Mouse (Mus musculus) forebrain, embryonic 11.5 days (tissue): ENCODE measurements around the gene Tle3. TPM values are rescaled to one million over a fixed set of nuclear protein-coding genes. Genes with fewer than 3 reads are reported as not detected.

Experiments used
- ATAC-seq: fragments of 200-750 bp; cut with Nextera tagmentation; replicated peaks from 2 replicates; pipeline ENCODE4 v1.8.0; 2017; ENCODE audit warnings: moderate TSS enrichment; ENCODE audit not compliant: low FRiP score
- DNase-seq: peaks from one replicate; pipeline ENCODE4 v3.0.0-alpha.2; 2017; ENCODE audit warnings: low spot score
- H3K27ac ChIP-seq: fragments of 300-500 bp; sonication (generic); 2 replicates; pipeline ENCODE4 v1.5.1; 2014; ENCODE audit warnings: low read depth, low read length
- H3K27me3 ChIP-seq: fragments of 300-500 bp; sonication (generic); 2 replicates; pipeline ENCODE4 v1.6.1; 2014; ENCODE audit warnings: mild to moderate bottlenecking, low read length, mixed read lengths; ENCODE audit not compliant: control insufficient read depth, insufficient read depth
- H3K36me3 ChIP-seq: fragments of 300-500 bp; sonication (generic); 2 replicates; pipeline ENCODE4 v1.6.1; 2014; ENCODE audit warnings: mild to moderate bottlenecking, low read length, moderate library complexity, mixed read lengths; ENCODE audit not compliant: control insufficient read depth, insufficient read depth
- H3K4me1 ChIP-seq: fragments of 300-500 bp; sonication (generic); replicated peaks from 2 replicates; pipeline ENCODE4 v1.6.1; 2014; ENCODE audit warnings: low read length, mixed read lengths; ENCODE audit not compliant: control insufficient read depth, insufficient read depth
- H3K4me2 ChIP-seq: fragments of 300-500 bp; sonication (generic); 2 replicates; pipeline ENCODE4 v1.6.1; 2014; ENCODE audit warnings: low read depth, mild to moderate bottlenecking, low read length, moderate library complexity, mixed read lengths; ENCODE audit not compliant: severe bottlenecking
- H3K4me3 ChIP-seq: fragments of 300-500 bp; sonication (generic); 2 replicates; pipeline ENCODE4 v1.5.1; 2014; ENCODE audit warnings: low read depth, low read length
- H3K9ac ChIP-seq: fragments of 300-500 bp; sonication (generic); 2 replicates; pipeline ENCODE4 v1.6.1; 2014; ENCODE audit warnings: low read length
- H3K9me3 ChIP-seq: fragments of 300-500 bp; sonication (generic); 2 replicates; pipeline ENCODE4 v1.6.1; 2016; ENCODE audit warnings: low read length, mixed read lengths; ENCODE audit not compliant: control insufficient read depth
- WGBS: fragments of 180-500 bp; shearing (Covaris S2); extraction: QIAGEN DNeasy Blood & Tissue Kit; methylation state at CpG from one replicate; pipeline ENCODE4 v1.1.7; 2014; 5-methylcytosine and 5-hydroxymethylcytosine counted together
- polyA plus RNA-seq: library from polyadenylated mRNA; unstranded; fragments of >200 nt; fragmentation: Nextera tagmentation; extraction: Ambion mirVana; gene quantifications from 2 replicates; pipeline ENCODE4 v1.2.1, GENCODE M21; 2014

The Tle3 gene
- polyA plus RNA-seq, 1 experiment from 2014 or later = 58.2 TPM

DNA sequence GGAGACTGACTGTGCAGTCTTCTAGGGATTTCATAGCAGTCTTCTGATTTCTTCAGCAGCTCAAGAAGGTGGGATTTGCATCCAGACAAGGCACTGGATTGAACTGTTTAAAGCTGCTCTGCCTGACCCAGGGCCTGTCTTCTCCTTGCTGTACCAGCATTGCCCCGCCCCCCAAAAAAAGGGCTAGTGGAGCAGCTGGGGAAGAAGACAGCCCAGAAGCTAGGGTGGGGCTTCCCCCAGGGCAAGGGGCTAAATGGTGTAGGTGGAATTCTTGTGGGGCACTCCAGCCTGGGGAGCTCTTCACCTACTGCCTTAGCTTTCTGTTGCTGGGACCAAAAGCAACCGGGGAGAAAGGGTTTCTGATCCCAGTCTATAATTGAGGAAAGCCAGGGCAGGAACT, 67.8 kb downstream of the Tle3 start:
- Histone ChIP-seq H3K27me3 (no peaks in the 10 kb centered on the region), H3K9me3 (no peaks in the 10 kb centered on the region), H3K9ac (no peak overlapping the region), H3K36me3 (no peaks in the 10 kb centered on the region), H3K27ac (no peak overlapping the region), H3K4me3 (no peak overlapping the region), H3K4me1 (no peaks in the 10 kb centered on the region; the same call in 1 of the 2 replicates), H3K4me2 (no peak overlapping the region)
- DNase-seq (no peak), ATAC-seq (no peak)
- WGBS = 87% methylated on average over 2 of the region's 2 CpGs

DNA sequence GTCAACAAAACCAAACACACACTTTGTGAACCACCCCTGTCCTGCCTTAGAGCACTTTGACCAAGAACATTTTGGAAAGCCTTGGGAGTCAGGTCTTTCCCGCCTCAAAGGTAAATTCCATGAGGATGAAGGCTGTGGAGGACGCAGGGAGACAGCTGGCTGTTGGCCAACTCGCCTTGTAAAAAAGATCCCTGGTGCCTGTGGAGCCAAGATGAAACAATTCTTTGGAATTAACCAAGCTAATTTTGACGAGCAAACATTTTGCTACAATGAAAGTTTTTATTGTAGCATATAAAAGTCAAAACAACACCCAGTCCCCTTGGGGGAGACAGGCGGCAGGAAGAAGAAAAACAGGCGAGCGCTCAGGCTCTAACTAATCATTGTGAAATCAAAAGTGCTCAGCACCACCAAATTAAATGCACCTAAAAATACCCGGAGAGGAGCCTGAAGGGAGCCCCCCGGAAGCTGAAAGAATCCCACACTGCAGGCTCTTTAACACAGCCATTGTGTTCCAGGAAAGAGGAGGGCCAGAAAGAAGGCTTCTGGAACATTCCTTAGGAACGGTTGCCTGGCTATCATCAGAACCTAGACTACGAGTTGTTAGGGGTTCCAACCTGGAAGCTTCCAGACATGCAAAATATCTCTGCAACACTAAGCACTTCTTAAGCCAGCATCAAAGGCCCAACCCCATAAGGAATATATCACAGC, 69.2 kb downstream of the Tle3 start:
- 61% methylated on average over 11 of the region's 11 CpGs for WGBS

DNA sequence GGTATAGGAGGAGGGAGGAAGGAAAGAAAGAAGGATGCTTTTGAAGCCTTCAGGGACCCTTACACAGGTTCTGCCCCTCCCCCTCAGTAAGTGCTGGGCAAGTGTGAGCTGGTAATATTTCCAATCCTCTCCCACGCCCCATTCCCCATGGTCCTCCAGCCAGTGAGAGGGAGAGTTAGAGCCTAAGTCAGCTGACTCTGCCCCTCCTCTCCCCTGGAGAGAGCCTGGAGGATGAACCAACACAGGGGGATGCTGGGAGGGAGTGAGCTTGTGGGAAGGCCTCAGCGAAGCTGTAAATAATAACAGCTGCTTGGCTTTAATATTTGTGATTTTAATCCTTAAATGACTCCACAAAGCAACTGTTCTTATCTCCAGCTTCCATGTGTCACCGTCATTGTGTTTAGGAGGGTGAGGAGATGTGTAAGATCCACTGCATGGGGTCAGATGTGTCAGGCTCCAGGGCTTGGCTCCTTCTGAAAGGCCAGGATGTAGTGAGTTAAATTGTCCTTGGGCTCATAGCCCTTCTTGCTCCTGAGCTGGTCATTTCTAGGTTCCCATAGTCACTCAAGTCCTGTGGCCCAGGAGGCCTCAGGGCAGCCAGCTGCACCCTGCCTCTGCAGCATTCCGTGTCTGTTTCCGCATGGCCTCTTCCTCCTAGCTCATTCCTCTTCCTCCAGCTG, 70.9 kb downstream of the Tle3 start:
- WGBS = 51% methylated on average over 5 of the region's 5 CpGs
- Histone ChIP-seq H3K4me1 (peaks cover 6% of the 10 kb centered on the region; the same call in 1 of the 2 replicates), H3K9ac (no peak overlapping the region), H3K4me2 (no peak overlapping the region), H3K9me3 (no peaks in the 10 kb centered on the region), H3K27me3 (no peaks in the 10 kb centered on the region), H3K36me3 (no peaks in the 10 kb centered on the region), H3K27ac (no peak overlapping the region), H3K4me3 (no peak overlapping the region)
- DNase-seq = no peak
- no peak for ATAC-seq

More for the DNA sequence above, 69.2 kb downstream of the Tle3 start:
- DNase-seq (no peak), ATAC-seq (no peak)
- Histone ChIP-seq H3K36me3 (no peaks in the 10 kb centered on the region), H3K4me3 (no peak overlapping the region), H3K9ac (no peak overlapping the region), H3K9me3 (no peaks in the 10 kb centered on the region), H3K27me3 (no peaks in the 10 kb centered on the region), H3K27ac (no peak overlapping the region), H3K4me1 (peaks cover 6% of the 10 kb centered on the region; the same call in 1 of the 2 replicates), H3K4me2 (no peak overlapping the region)

DNA sequence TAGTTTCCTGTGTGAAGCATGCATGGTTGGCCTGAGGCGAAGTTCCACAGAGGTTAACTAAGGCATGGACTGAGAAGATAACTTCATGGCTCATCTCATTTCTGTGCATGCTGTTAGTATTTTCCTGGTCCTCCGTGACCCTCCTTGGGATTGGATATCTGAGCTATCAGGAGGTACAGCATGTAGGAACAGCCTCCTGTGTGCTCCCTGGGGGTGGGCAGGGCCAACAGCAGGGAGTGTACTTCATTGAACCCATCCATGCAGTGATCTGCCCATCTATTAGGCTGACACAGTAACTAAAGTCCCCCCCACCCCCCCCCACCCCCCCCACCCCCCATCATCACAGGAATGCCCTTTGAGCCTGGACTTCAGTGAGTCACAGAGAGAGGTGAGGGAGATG, 73.0 kb downstream of the Tle3 start:
- no peaks in the 10 kb centered on the region for H3K27me3 ChIP-seq
- WGBS = 78% methylated on average over 2 of the region's 2 CpGs
- H3K4me3 ChIP-seq = no peak overlapping the region
- DNase-seq (no peak), ATAC-seq (no peak)
- no peak overlapping the region for H3K4me2 ChIP-seq
- H3K9me3 ChIP-seq = no peaks in the 10 kb centered on the region
- no peak overlapping the region for H3K9ac ChIP-seq
- H3K36me3 ChIP-seq = no peaks in the 10 kb centered on the region
- H3K27ac ChIP-seq = no peak overlapping the region
- peaks cover 6% of the 10 kb centered on the region; the same call in 1 of the 2 replicates for H3K4me1 ChIP-seq

DNA sequence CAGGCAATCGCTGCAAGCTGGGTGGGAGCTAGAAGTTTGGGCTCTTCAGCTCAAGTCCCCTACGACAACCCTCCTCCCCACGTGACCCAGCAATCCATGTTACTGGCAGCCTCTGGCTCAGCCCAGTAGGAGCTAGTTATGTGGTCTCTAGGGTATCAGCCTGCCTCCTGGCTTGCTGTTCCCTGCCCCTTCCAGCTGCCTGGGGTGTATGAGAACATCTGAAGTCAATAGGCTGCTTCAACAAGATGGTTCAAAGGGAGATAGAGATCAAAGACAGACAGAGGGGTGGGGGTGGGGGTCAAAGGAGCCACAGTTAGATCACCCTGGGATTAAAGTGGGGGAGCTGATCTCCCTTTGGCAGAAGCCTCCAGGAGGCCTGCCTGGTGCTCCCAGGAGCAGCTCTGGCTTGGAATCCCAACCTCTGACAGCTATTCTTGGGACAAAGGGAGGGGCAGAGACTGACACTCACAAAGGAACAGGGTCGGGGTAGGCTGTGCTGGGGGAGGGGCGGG, 73.6 kb downstream of the Tle3 start:
- 4% methylated on average over 5 of the region's 5 CpGs for WGBS
- no peak overlapping the region for H3K4me3 ChIP-seq
- H3K27me3 ChIP-seq = no peaks in the 10 kb centered on the region
- H3K9me3 ChIP-seq = no peaks in the 10 kb centered on the region
- DNase-seq (no peak), ATAC-seq (no peak)
- H3K4me2 ChIP-seq = no peak overlapping the region
- H3K9ac ChIP-seq = no peak overlapping the region
- H3K36me3 ChIP-seq = no peaks in the 10 kb centered on the region
- H3K4me1 ChIP-seq = peaks cover 6% of the 10 kb centered on the region; the same call in 1 of the 2 replicates
- H3K27ac ChIP-seq = no peak overlapping the region; the same call in 1 of the 2 replicates

DNA sequence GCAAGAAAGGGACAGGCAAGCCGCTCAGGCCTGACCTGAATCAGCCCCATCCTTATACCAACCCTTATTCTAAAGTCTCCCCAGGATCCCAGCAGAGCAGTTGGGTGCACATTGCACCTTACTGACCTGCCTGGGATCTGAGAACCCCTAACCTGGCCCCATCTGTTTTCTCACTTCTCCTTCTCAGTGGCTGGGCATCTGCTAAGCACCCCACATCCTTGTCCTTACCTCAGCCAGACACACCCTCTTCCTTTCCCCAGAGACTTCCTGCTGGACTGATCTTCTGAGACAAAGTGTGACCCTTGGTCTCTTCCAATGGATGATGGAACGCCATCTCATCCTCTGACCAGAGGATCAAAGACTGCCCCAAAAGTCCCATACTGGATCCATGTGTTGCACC, 74.8 kb downstream of the Tle3 start:
- Histone ChIP-seq H3K4me3 (no peak overlapping the region), H3K9me3 (no peaks in the 10 kb centered on the region), H3K27me3 (no peaks in the 10 kb centered on the region), H3K9ac (no peak overlapping the region), H3K27ac (no peak overlapping the region), H3K36me3 (no peaks in the 10 kb centered on the region), H3K4me1 (peaks cover 6% of the 10 kb centered on the region; the same call in 1 of the 2 replicates), H3K4me2 (no peak overlapping the region)
- no peak for DNase-seq
- 80% methylated on average over 2 of the region's 2 CpGs for WGBS
- ATAC-seq = no peak

DNA sequence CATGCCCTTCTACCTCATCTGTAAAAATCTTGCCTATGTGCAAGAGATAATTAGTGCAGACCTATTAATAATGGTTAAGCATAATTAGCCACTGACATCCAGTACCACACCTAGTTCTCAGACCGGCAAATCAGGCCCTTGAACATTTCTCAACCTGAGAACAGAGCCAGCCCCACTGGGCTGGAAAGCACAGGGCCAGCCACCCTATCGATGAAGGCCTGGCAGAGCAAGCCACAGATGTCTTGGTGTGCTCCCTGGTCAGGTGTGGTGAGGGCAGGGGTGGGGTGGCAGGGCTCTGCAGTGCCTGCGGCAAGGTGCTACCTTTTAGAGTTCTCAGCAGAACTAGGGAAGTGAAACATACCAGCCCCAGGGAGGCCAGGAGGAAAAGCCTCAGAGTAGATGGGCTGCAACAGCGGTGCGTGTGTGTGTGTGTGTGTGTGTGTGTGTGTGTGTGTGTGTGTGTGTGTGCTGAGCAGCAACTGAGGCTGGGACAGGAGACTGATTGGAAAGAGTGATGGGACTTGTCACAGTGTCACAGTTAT, 77.3 kb downstream of the Tle3 start:
- no peak overlapping the region for H3K27ac ChIP-seq
- H3K27me3 ChIP-seq = no peaks in the 10 kb centered on the region
- no peak overlapping the region for H3K4me2 ChIP-seq
- no peak overlapping the region for H3K9ac ChIP-seq
- ATAC-seq = no peak
- H3K36me3 ChIP-seq = no peaks in the 10 kb centered on the region
- no peak overlapping the region for H3K4me3 ChIP-seq
- H3K9me3 ChIP-seq = no peaks in the 10 kb centered on the region
- H3K4me1 ChIP-seq = peaks cover 6% of the 10 kb centered on the region; the same call in 1 of the 2 replicates
- WGBS = 71% methylated on average over 5 of the region's 5 CpGs
- no peak for DNase-seq

DNA sequence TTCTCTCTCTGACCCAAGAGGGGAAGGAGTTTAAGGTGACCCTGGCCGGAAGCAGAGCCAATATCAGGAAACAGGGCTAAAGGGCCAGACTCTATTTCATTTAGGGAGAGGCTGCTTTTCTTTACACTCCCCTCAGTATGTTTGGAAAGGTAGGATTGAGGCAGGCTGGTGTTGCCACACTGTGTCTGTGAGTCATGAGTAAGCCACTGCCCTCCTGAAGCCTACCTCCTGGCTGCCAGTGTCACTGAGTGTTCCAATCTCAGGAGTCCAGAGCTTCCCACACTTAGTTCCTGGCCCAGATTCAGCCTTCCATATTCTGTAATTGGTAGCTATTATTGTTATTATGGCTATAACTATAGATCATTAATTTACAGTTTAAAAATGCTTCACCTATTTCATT, 79.9 kb downstream of the Tle3 start:
- Histone ChIP-seq H3K9me3 (no peaks in the 10 kb centered on the region), H3K4me2 (no peak overlapping the region), H3K4me1 (no peaks in the 10 kb centered on the region), H3K4me3 (no peak overlapping the region), H3K27me3 (peaks cover 2% of the 10 kb centered on the region; the same call in 1 of the 2 replicates), H3K9ac (no peak overlapping the region), H3K36me3 (no peaks in the 10 kb centered on the region), H3K27ac (no peak overlapping the region)
- DNase-seq (no peak), ATAC-seq (no peak)
- 73% methylated on average over 1 of the region's 1 CpGs for WGBS
